Mouse (Mus musculus) heart, embryonic 14.5 days (tissue): ENCODE results near the gene 4930524J08Rik. TPM values are rescaled to one million over a fixed set of nuclear protein-coding genes. Genes with fewer than 3 reads are reported as not detected.

Experiments
- ATAC-seq: fragments of 200-750 bp; cut with Nextera tagmentation; 2 replicates; pipeline ENCODE4 v1.8.0; 2017; ENCODE audit warnings: low read depth, moderate TSS enrichment; ENCODE audit not compliant: insufficient number of reproducible peaks, insufficient read depth, low FRiP score
- H3K27ac ChIP-seq, 2 experiments: fragments of 200-500 bp in 1 of 2; fragments of 300-500 bp in 1 of 2; sonication (generic) in 1 of 2; replicated peaks in 1 of 2; 2 replicates each; pipeline ENCODE4 v1.5.1; 2012 to 2014; ENCODE audit warnings: low read depth in 2 of 2, low read length in 2 of 2, control low read depth in 1 of 2, mild to moderate bottlenecking in 1 of 2, mixed read lengths in 1 of 2; ENCODE audit not compliant: control insufficient read depth in 1 of 2, insufficient read depth in 1 of 2
- H3K27me3 ChIP-seq: fragments of 300-500 bp; sonication (generic); 2 replicates; pipeline ENCODE4 v1.6.1; 2014; ENCODE audit warnings: mild to moderate bottlenecking, low read length, control low read depth; ENCODE audit not compliant: control insufficient read depth, insufficient read depth
- H3K36me3 ChIP-seq: fragments of 300-500 bp; sonication (generic); 2 replicates; pipeline ENCODE4 v1.6.1; 2014; ENCODE audit warnings: mild to moderate bottlenecking, control low read depth, low read length, mixed read lengths; ENCODE audit not compliant: control insufficient read depth, insufficient read depth
- H3K4me1 ChIP-seq, 2 experiments: fragments of 200-500 bp in 1 of 2; fragments of 300-500 bp in 1 of 2; sonication (generic) in 1 of 2; 2 replicates each; pipeline ENCODE4 v1.6.1; 2012 to 2014; ENCODE audit warnings: low read length in 2 of 2, control low read depth in 1 of 2, mixed read lengths in 1 of 2; ENCODE audit not compliant: control insufficient read depth in 2 of 2, insufficient read depth in 2 of 2
- H3K4me2 ChIP-seq: fragments of 300-500 bp; sonication (generic); 2 replicates; pipeline ENCODE4 v1.6.1; 2014; ENCODE audit warnings: mild to moderate bottlenecking, low read length
- H3K4me3 ChIP-seq, 2 experiments: fragments of 200-500 bp in 1 of 2; fragments of 300-500 bp in 1 of 2; sonication (generic) in 1 of 2; 2 replicates each; pipeline ENCODE4 v1.5.1; 2012 to 2014; ENCODE audit warnings: low read length in 2 of 2, mild to moderate bottlenecking in 2 of 2, control low read depth in 1 of 2, low read depth in 1 of 2, moderate library complexity in 1 of 2; ENCODE audit not compliant: control insufficient read depth in 1 of 2, insufficient read depth in 1 of 2
- H3K9ac ChIP-seq: fragments of 300-500 bp; sonication (generic); 2 replicates; pipeline ENCODE4 v1.6.1; 2014; ENCODE audit warnings: mild to moderate bottlenecking, low read length
- H3K9me3 ChIP-seq: fragments of 300-500 bp; sonication (generic); 2 replicates; pipeline ENCODE4 v1.6.1; 2016; ENCODE audit warnings: low read length, control low read depth; ENCODE audit not compliant: control insufficient read depth
- WGBS: fragments of 180-500 bp; shearing (Covaris S2); extraction: QIAGEN DNeasy Blood & Tissue Kit; methylation state at CpG from one replicate; pipeline ENCODE4 v1.1.7; 2014; 5-methylcytosine and 5-hydroxymethylcytosine counted together
- polyA plus RNA-seq: library from polyadenylated mRNA; unstranded; fragments of >200 nt; fragmentation: Nextera tagmentation; extraction: Ambion mirVana; gene quantifications from 2 replicates; pipeline ENCODE4 v1.2.1, GENCODE M21; 2014

The 4930524J08Rik gene
- polyA plus RNA-seq, 1 experiment from 2014 or later: 1.9 TPM

DNA sequence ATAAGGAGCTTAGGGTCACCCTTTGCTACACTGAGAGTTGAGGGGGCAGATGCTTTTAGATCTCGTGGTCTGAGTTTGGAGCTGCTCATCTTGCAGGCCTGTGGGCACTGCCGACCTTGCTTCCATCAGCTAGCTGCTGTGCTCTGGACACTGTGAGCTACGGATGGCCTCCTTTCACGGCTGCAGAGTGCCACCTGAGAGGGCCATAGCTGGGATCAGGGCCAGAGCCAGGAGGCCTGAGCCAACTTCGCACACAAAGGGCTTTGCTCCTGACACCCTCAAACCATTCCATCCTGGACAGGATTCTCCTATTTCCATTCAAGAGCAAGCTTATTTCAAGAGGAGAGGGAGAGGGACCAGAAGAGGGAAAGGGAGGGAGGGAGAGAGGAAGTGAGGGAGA is 45.5 kb downstream of the 4930524J08Rik start:
- Histone ChIP-seq H3K4me3 (no peak overlapping the region), H3K27me3 (no peaks in the 10 kb centered on the region), H3K36me3 (no peaks in the 10 kb centered on the region), H3K9me3 (no peaks in the 10 kb centered on the region), H3K9ac (0 out of 2 replicates have a peak overlapping the region, but pooled peaks have one; percentile 4), H3K27ac (no peak overlapping the region), H3K4me2 (no peak overlapping the region), H3K4me1 (peaks cover 0 to 1% of the 10 kb centered on the region in 2 experiments; a peak in 2 of 4 replicates)
- whole genome bisulfite sequencing: 50% methylated on average over 5 of the region's 5 CpGs
- no peak for ATAC-seq

DNA sequence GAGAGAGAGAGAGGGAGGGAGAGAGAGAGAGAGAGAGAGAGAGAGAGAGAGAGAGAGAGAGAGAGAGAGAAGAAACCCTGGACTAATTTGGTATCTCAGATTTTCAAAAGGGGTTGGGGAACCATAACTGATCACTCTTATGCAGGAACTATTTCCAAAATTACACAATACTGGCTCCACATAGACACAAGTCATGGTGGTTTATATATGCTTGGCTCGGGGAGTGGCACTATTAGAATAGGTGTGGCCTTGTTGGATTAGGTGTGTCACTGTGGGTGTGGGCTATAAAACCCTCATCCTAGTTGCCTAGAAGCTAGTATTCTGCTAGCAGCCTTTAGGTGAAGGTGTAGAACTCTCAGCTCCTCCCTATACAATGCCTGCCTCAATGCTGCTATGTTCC is 46.0 kb downstream of the 4930524J08Rik start:
- H3K36me3 ChIP-seq: no peaks in the 10 kb centered on the region
- H3K27me3 ChIP-seq: no peaks in the 10 kb centered on the region
- H3K4me1 ChIP-seq: peaks cover under 1 to 6% of the 10 kb centered on the region in 2 experiments; a peak in 3 of 4 replicates
- H3K27ac ChIP-seq: no peak overlapping the region
- no peak overlapping the region for H3K9ac ChIP-seq
- H3K4me3 ChIP-seq: no peak overlapping the region
- no peaks in the 10 kb centered on the region for H3K9me3 ChIP-seq
- no peak overlapping the region for H3K4me2 ChIP-seq
- whole genome bisulfite sequencing: 76% methylated on average over 1 of the region's 1 CpGs
- no peak for ATAC-seq

Other genes starting within 250 kb of the 4930524J08Rik start
- gene Rasgef1b, start 250.0 kb upstream of the 4930524J08Rik start, polyA plus RNA-seq: 42.4 and 45.9 TPM in 2 replicates
- 0.42 and 0.96 TPM in 2 replicates for gene Vamp9, start 72.8 kb upstream of the 4930524J08Rik start, polyA plus RNA-seq
- 83.0 and 95.2 TPM in 2 replicates for gene Hnrnpd, start 123 bp upstream of the 4930524J08Rik start, polyA plus RNA-seq
- 95.1 and 97.3 TPM in 2 replicates for gene Hnrnpdl, start 60.6 kb downstream of the 4930524J08Rik start, polyA plus RNA-seq
- 24.3 and 24.5 TPM in 2 replicates for gene Enoph1, start 60.9 kb downstream of the 4930524J08Rik start, polyA plus RNA-seq
- 1.2 and 1.7 TPM in 2 replicates for gene Tmem150c, start 180.7 kb downstream of the 4930524J08Rik start, polyA plus RNA-seq